Mouse (Mus musculus) Patski (cell line): ENCODE measurements around the gene Necap2. TPM values are rescaled to one million over a fixed set of nuclear protein-coding genes. Genes with fewer than 3 reads are reported as not detected.

Experiments
- ATAC-seq: fragments of 100-300 bp; one replicate; pipeline ENCODE4 v1.8.0; 2021
- CTCF ChIA-PET: fragments of 350-600 bp; sonication (Branson Sonifier 250); formaldehyde crosslinking; loops from one replicate; lab custom pipeline; 2022; ENCODE audit warnings: inconsistent platforms; lab: Charles Lee
- POLR2A ChIA-PET: fragments of 350-600 bp; sonication (Branson Sonifier 250); formaldehyde crosslinking; loops from one replicate; lab custom pipeline; 2022; ENCODE audit warnings: antibody characterized with exemption, inconsistent platforms; lab: Charles Lee
- DNase-seq: peaks from one replicate; pipeline ENCODE4 v3.0.0-alpha.2; 2011; ENCODE audit warnings: low read depth, low spot score
- H3K27me3 ChIP-seq: fragments of 371-371 bp; one replicate; pipeline ENCODE4 v1.5.1; 2021
- CTCF ChIP-seq: fragments of 100-300 bp; IDR thresholded peaks from one replicate; pipeline ENCODE4 v1.5.1; 2021
- in situ Hi-C: fragments of 300-500 bp; cut with MboI; formaldehyde crosslinking; loops from 3 replicates; pipeline ENCODE4 v1.11.1; 2018; ENCODE audit warnings: low pct_unique_long_range_greater_than_20kb, mixed read lengths
- polyA plus RNA-seq: library from polyadenylated mRNA; unstranded; gene quantifications from one replicate; pipeline ENCODE4 v1.2.3, GENCODE M21; 2021

The Necap2 gene
- 55.9 TPM for polyA plus RNA-seq

- ATAC-seq (peak; percentile 67), DNase-seq (no peak)
- no peaks in the 10 kb centered on the region for H3K27me3 ChIP-seq
- in situ Hi-C loops = no loop called here
- ChIA-PET CTCF (interaction anchor here (1.1 to 1.9 kb wide), 2 partner anchors 9 to 30 kb away, joined by 3 to 8 read pairs; no protein-coding TSS in a partner anchor), POLR2A (interaction anchor here (0.6 to 1.8 kb wide), 3 partner anchors 9 to 38 kb away, joined by 3 to 4 read pairs (median 4); no protein-coding TSS in a partner anchor)
- TF ChIP-seq CTCF = no peak
Observed at GRCm38 (mm10) chr4:141077681-141078509, at the start of gene Necap2. TSS of gene Necap2 (minus strand) at chr4:141078357.

GRCm38 (mm10) chr4:141123065-141123464, 44.9 kb upstream of the Necap2 start:
- CTCF ChIA-PET = interaction anchor here (1.2 kb wide), 1 partner anchor 18 kb away, joined by 3 read pairs; no protein-coding TSS in a partner anchor
- no peak for TF ChIP-seq CTCF
- ATAC-seq (no peak), DNase-seq (no peak)
- no peaks in the 10 kb centered on the region for H3K27me3 ChIP-seq
- in situ Hi-C loops = no loop called here
- POLR2A ChIA-PET = no interaction called here

DNA sequence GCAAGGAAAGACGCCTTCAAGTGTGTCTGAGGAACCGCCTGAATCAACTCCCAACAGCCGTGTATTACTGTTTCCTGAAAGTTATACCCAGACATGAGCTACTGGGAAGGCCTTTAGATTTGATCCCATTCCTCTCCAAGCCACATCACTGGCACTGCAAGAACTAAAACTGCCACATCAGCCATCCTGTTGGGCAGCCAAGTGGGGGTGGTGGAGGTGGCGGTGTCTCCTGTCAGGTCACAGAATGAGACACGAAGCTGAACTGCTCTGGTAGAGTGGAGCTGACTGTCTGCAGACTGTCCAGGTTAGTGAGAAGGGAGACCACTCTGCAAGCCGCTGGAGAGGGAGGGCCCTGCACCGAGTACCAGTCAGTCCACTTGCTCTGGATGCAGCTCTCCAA, 44.5 kb upstream of the Necap2 start:
- POLR2A ChIA-PET = no interaction called here
- CTCF ChIA-PET = interaction anchor here (1.2 kb wide), 1 partner anchor 18 kb away, joined by 3 read pairs; no protein-coding TSS in a partner anchor
- in situ Hi-C loops = no loop called here

GRCm38 (mm10) chr4:141120700-141121099, 42.5 kb upstream of the Necap2 start:
- no peak for ATAC-seq
- H3K27me3 ChIP-seq = no peaks in the 10 kb centered on the region
- ChIA-PET CTCF (interaction anchor here (0.9 to 1.5 kb wide), 2 partner anchors 11 to 39 kb away, joined by 4 read pairs; no protein-coding TSS in a partner anchor), POLR2A (no interaction called here)
- no peak for DNase-seq
- TF ChIP-seq CTCF = no peak
- in situ Hi-C loops = no loop called here

More for the DNA sequence above, 44.5 kb upstream of the Necap2 start:
- no peaks in the 10 kb centered on the region for H3K27me3 ChIP-seq
- no peak for TF ChIP-seq CTCF
- DNase-seq = no peak
- no peak for ATAC-seq

DNA sequence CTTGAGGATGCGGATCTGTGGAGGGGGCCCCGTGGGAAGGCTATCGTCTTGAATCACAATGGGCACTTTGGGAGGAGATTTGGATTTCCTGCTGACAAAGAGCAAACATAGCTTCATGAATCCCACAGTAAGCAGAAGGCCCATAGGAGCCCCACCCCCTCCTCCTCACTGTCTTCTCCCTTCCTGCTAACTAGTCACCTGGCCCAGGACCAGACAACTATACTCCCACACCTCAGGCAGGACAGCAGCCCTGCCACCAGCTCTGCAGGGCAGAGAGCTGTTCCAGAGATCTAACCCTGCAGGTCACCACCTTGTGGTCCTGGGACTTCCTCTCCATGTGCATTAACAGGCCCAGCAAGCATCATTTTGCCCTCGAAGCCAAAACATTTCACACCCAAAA, 40.5 kb upstream of the Necap2 start:
- in situ Hi-C loops = no loop called here
- no peak for DNase-seq
- no peak for ATAC-seq
- CTCF ChIA-PET = no interaction called here
- POLR2A ChIA-PET = no interaction called here
- no peaks in the 10 kb centered on the region for H3K27me3 ChIP-seq
- no peak for TF ChIP-seq CTCF

GRCm38 (mm10) chr4:141115398-141115797, 37.2 kb upstream of the Necap2 start:
- POLR2A ChIA-PET = no interaction called here
- in situ Hi-C loops = no loop called here
- no peaks in the 10 kb centered on the region for H3K27me3 ChIP-seq
- ATAC-seq (no peak), DNase-seq (no peak)
- no peak for TF ChIP-seq CTCF
- CTCF ChIA-PET = no interaction called here

- no peak for DNase-seq
- in situ Hi-C loops = no loop called here
Observed at GRCm38 (mm10) chr4:141114521-141114981, 36.4 kb upstream of the Necap2 start.

DNA sequence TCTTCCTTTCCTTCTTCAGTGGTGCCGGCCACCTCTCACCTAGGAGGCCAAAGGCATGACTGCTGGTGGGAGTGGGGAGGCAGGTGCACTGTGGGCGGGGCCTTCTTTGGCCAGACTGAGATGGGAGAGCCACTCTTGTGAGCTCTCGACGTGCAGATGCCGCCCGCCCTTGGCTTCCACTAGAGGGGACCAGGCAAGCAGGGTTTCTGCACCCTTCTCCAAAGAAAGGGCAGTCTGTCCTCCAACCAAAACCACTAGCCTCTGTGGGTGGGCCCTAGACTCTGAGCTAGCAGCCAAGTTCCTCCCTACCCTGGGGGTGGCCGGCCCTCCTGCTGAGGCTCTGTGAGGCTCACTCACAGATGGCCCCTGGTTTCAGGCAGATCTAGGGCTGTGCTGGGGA, 35.7 kb upstream of the Necap2 start:
- no peak for TF ChIP-seq CTCF
- POLR2A ChIA-PET = no interaction called here
- in situ Hi-C loops = no loop called here
- no peak for DNase-seq
- CTCF ChIA-PET = no interaction called here
- H3K27me3 ChIP-seq = no peaks in the 10 kb centered on the region
- no peak for ATAC-seq

More at GRCm38 (mm10) chr4:141114521-141114981, 36.4 kb upstream of the Necap2 start:
- POLR2A ChIA-PET = no interaction called here
- ATAC-seq = no peak
- no peaks in the 10 kb centered on the region for H3K27me3 ChIP-seq
- TF ChIP-seq CTCF = no peak
- CTCF ChIA-PET = no interaction called here

DNA sequence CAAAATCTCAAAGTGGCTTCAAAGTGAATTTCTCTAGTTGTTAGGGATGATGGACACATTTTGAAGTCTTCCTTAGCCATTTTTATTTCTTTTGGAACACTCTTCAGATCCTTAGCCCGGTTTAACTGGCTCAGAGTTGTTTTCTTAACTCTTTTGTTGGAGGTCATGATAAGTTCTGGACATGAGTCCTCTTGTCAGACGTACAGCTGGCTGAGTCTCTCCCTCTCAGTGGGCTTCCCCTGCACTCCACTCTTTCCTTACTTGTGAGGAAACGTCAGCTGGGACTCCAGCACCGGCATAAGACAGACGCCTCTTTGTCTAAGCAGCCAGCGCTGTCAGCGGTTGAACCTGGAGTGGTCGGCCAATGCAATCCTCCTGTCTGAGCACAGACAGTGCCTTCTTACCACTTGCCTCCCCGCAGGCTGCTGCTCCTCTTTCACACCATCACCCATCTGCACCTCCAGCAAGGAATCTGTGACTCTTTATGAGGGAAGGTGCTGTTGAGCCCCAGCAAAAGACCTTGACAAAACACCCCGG, 30.1 kb upstream of the Necap2 start:
- no peak for ATAC-seq
- CTCF ChIA-PET = interaction anchor here (1.9 kb wide), 1 partner anchor 30 kb away, joined by 8 read pairs; the partner anchor contains the start of gene Necap2
- no peaks in the 10 kb centered on the region for H3K27me3 ChIP-seq
- in situ Hi-C loops = no loop called here
- DNase-seq = no peak
- TF ChIP-seq CTCF = no peak
- POLR2A ChIA-PET = no interaction called here

DNA sequence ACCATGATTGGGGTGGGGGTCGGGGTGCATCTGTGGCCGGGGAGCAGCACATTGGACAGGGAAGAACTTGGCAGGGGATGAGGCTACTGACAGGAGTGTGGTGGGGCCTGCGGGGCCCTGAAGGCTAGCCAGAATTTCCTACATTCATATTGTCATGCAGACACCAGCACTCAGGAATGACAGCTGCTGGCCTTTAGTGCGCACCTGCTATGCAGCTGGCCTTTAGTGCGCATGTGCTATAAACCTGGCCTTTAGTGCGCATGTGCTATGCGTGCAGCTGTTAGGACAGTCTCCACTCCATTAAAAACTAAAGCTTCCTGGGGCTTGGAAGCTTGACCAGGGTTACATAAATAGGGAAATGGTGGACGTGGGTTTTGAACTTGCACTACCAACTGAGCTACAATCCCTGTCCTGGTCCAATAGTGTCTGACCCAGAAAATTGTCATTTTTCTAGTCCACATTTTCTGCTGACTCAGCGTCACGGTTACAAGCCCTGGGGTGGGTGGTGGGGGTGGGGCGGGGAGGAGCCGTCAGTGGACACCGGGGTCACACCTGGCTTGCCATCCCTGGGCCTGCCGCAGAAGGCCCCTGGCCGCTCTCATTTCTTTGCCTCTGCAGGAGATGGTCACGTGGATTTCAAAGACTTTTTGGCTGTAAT, 28.5 kb upstream of the Necap2 start:
- ATAC-seq (no peak), DNase-seq (no peak)
- H3K27me3 ChIP-seq = no peaks in the 10 kb centered on the region
- no peak for TF ChIP-seq CTCF
- ChIA-PET CTCF (no interaction called here), POLR2A (no interaction called here)
- in situ Hi-C loops = no loop called here
